Mouse (Mus musculus) hematopoietic stem cell, adult 5-6 weeks (primary cell): Measurements from ENCODE around the gene Lipt2. TPM values are rescaled to one million over a fixed set of nuclear protein-coding genes. Genes with fewer than 3 reads are reported as not detected.

ENCODE experiments used
- ATAC-seq, 2 experiments: fragments of 125-278 bp in 1 of 2; replicated peaks in 1 of 2; 2 replicates each; pipeline ENCODE4 v1.8.0; 2016 to 2017; ENCODE audit warnings: inconsistent platforms in 2 of 2, mild to moderate bottlenecking in 2 of 2, moderate number of reproducible peaks in 2 of 2, low read depth in 1 of 2, moderate TSS enrichment in 1 of 2; ENCODE audit not compliant: low FRiP score in 2 of 2, poor library complexity in 2 of 2, severe bottlenecking in 2 of 2, insufficient read depth in 1 of 2, low TSS enrichment in 1 of 2
- total RNA-seq: library from RNA; stranded (forward); fragments of 172-1452, 232-1000 nt; gene quantifications from 2 replicates; pipeline ENCODE4 v1.2.3, GENCODE M21; 2017

The Lipt2 gene
- total RNA-seq, 1 experiment from 2014 or later, result 15.7 TPM

DNA sequence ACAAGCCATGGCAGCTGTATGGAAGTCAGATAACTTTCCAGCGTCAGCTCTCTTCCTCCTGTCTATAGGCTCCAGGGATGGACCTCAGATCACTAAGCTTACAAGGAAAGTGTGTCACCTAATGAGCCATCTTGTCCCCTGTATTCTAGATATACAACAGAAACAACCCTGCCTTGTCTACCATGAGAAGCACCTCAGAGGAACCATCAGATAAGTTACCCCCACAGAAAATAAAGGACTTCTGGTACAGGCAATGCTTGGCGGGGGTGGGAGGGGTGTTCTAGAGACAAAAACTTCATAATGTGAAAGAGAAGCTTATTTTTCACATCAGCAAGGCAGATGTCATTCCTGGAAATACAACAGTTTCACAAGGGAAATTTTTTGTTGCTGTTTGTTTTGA lies 47.1 kb downstream of the Lipt2 start:
- ATAC-seq, result no peak

DNA sequence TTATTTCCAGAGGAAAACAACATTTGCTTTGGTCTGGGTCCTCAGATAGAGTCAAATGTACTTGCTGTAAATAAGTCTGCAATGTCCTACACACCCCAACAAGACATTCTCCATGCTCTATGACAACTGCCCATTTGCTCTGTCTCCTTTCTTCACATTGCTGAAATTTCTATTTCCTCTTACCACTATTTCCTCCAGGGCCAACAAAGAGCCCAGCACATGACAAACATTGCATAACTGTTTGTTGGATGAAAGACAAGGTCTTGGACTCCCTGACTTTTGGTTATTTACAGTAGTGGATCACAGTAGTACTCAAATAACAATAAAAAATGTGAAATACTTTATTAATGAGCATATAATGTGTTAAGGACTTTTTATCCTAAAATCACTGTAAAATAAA lies 48.8 kb downstream of the Lipt2 start:
- ATAC-seq, result no peak

Other genes with a start within 250 kb of the Lipt2 start
- gene Rnf169, start 178.8 kb upstream of the Lipt2 start, total RNA-seq, result 23.1 and 30.9 TPM in 2 replicates
- gene Chrdl2, start 153.1 kb upstream of the Lipt2 start, total RNA-seq, result not detected in 2 replicates
- gene Pold3, start 37.7 kb upstream of the Lipt2 start, total RNA-seq, result 118 and 147 TPM in 2 replicates
- gene Kcne3, start 17.2 kb downstream of the Lipt2 start, total RNA-seq, result 0.55 and 3.7 TPM in 2 replicates
- 22.4 and 29.2 TPM in 2 replicates for gene Pgm2l1, start 68.1 kb downstream of the Lipt2 start, total RNA-seq
- not detected in 2 replicates for gene P4ha3, start 126.2 kb downstream of the Lipt2 start, total RNA-seq
- gene C2cd3, start 213.0 kb downstream of the Lipt2 start, total RNA-seq, result 35.1 and 36.7 TPM in 2 replicates
- gene Ppme1, start 213.0 kb downstream of the Lipt2 start, total RNA-seq, result 65.2 and 70.2 TPM in 2 replicates